Mouse (Mus musculus) liver, embryonic 14.5 days (tissue): ENCODE results near the gene Ppp6r1.

Experiments used
- CTCF ChIP-seq: IDR thresholded peaks from 2 replicates; pipeline ENCODE4 v1.5.1; 2016; ENCODE audit warnings: antibody characterized with exemption, low read depth, control low read depth
- EP300 ChIP-seq: IDR thresholded peaks from 2 replicates; pipeline ENCODE4 v1.6.1; 2016; ENCODE audit warnings: antibody characterized with exemption, low read depth

- no peak for TF ChIP-seq EP300
- no peak for TF ChIP-seq CTCF
Observed at GRCm38 (mm10) chr7:4655916-4656315, 2.9 kb downstream of the Ppp6r1 start.
